Mouse (Mus musculus) E14TG2a.4 (cell line): ENCODE results near the gene Dgki.

Experiments
- H3K27me3 ChIP-seq: 2 replicates; pipeline ENCODE4 v1.6.1; 2014; ENCODE audit warnings: low read length, control low read depth; ENCODE audit not compliant: insufficient read depth
- H3K36me3 ChIP-seq: 2 replicates; pipeline ENCODE4 v1.6.1; 2014; ENCODE audit warnings: low read length, control low read depth; ENCODE audit not compliant: insufficient read depth
- H3K4me1 ChIP-seq: replicated peaks from 2 replicates; pipeline ENCODE4 v1.6.1; 2014; ENCODE audit warnings: low read depth, low read length, control low read depth
- H3K4me3 ChIP-seq: replicated peaks from 2 replicates; pipeline ENCODE4 v1.5.1; 2014; ENCODE audit warnings: mild to moderate bottlenecking, low read length
- H3K9me3 ChIP-seq: 2 replicates; pipeline ENCODE4 v1.6.1; 2014; ENCODE audit warnings: low read length, control low read depth
- CTCF ChIP-seq: conservative IDR thresholded peaks from 2 replicates; pipeline ENCODE4 v1.5.1; 2014; ENCODE audit warnings: low read length
- NANOG ChIP-seq: IDR thresholded peaks from 2 replicates; pipeline ENCODE4 v1.6.1; 2014; ENCODE audit warnings: borderline replicate concordance, low read length, mixed read lengths
- POU5F1 ChIP-seq: IDR thresholded peaks from 2 replicates; pipeline ENCODE4 v1.6.1; 2014; ENCODE audit warnings: low read length, borderline replicate concordance

Dgki gene

DNA sequence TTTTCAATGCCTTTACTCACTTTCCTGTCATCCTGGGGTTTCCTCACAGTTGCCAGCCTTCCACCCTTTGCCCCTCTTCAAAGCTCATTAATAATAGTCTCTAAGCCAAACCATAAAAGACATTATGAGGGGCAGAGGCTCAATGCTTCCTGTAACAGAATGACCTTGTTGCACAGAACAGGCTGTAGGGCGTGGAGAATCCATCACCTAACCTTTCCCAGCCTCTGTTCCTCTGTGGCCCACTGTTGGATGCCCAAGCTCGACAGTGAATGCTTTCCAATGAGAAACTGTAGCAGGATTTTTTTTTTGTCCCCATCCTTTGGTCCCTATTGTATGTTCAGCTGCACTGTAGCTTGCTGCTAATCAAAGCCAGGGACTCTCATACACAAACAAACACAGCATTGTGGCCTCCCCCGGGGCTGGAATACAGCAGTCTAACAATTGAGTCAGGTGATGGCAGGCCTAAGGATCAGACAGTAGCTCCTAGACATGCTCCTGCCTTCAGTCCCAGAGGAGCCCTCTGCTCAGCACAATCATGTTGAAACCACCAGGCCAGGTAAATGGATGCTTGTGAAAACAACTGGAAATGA is 502.8 kb downstream of the Dgki start:
- Histone ChIP-seq H3K9me3 (no peaks in the 10 kb centered on the region), H3K4me3 (no peak overlapping the region), H3K36me3 (no peaks in the 10 kb centered on the region), H3K27me3 (no peaks in the 10 kb centered on the region), H3K4me1 (no peaks in the 10 kb centered on the region)
- no peak for TF ChIP-seq NANOG
- TF ChIP-seq CTCF: no peak
- TF ChIP-seq POU5F1: no peak
